7 mouse cellular contexts compared by ENCODE assay signal in genomic region chr2:157059166-157059565, GRCm38 (mm10). TPM values are rescaled to one million over a fixed set of nuclear protein-coding genes. Genes with fewer than 3 reads are reported as not detected.
DNase-seq lines count a peak whose midpoint lies in the region; ATAC-seq and TF ChIP-seq lines count a peak whose summit lies in the region.

No protein-coding gene starts in this region.

- H3K4me2 ChIP-seq in forebrain, embryonic 12.5 days = peak overlapping the region; percentile 48
- H3K4me2 ChIP-seq in limb, embryonic 11.5 days (ENCODE audit: low read depth, severe bottlenecking) = peak overlapping the region; percentile 5; the same call in 1 of the 2 replicates

- H3K4me1 ChIP-seq in forebrain, embryonic 12.5 days = peaks cover 47% of the 10 kb centered on the region
- peaks cover 15% of the 10 kb centered on the region for H3K4me1 ChIP-seq in limb, embryonic 11.5 days (ENCODE audit: control insufficient read depth, insufficient read depth, low read length)
- H3K4me1 ChIP-seq in small intestine, adult 2 months (ENCODE audit: control insufficient read depth, insufficient read depth, insufficient read length, low read length) = peaks cover 15% of the 10 kb centered on the region

- H3K27ac ChIP-seq in layer of hippocampus, adult 2 months = peak overlapping the region; percentile 94
- peak overlapping the region; percentile 94 for H3K27ac ChIP-seq in forebrain, embryonic 12.5 days
- H3K27ac ChIP-seq in limb, embryonic 11.5 days (replicated peaks; ENCODE audit: low read depth, low read length) = peak overlapping the region; percentile 64
- peak overlapping the region; percentile 65; the same call in 1 of the 2 replicates for H3K27ac ChIP-seq in small intestine, adult 2 months (ENCODE audit: insufficient read depth, low read depth, low read length)

- no peak for DNase-seq in layer of hippocampus, adult 2 months (ENCODE audit: low spot score in 2 of 2)
- no peak for DNase-seq in layer of hippocampus, postnatal 25 days (ENCODE audit: extremely low spot score in 1 of 2, low spot score in 1 of 2)
- DNase-seq in limb, embryonic 11.5 days (ENCODE audit: low spot score) = peak; percentile 35
- DNase-seq in right cerebral cortex, postnatal 4 days = no peak
- no peak for DNase-seq in adrenal gland, adult 8-10 months

- ATAC-seq in forebrain, embryonic 12.5 days (ENCODE audit: low FRiP score) = 0 out of 2 replicates have a peak, but pooled peaks have one; percentile 10
- no peak for ATAC-seq in limb, embryonic 11.5 days (ENCODE audit: insufficient number of reproducible peaks, low FRiP score, low TSS enrichment, low read depth)

- no peak for TF ChIP-seq CTCF in layer of hippocampus, adult 2 months (conservative IDR thresholded peaks at IDR 0.05)
- no peak for TF ChIP-seq CTCF in small intestine, adult 2 months (IDR thresholded peaks at IDR 0.05; ENCODE audit: extremely low read depth, insufficient read length, insufficient replicate concordance, low read depth, low read length)

- 46% methylated on average over 8 of the region's 8 CpGs for WGBS in forebrain, embryonic 12.5 days
- WGBS in limb, embryonic 11.5 days = 60% methylated on average over 8 of the region's 8 CpGs
- 32% methylated on average over 8 of the region's 8 CpGs for WGBS in small intestine, adult 2 months

- no peak for TF ChIP-seq POLR2A in small intestine, adult 2 months (IDR thresholded peaks at IDR 0.05; ENCODE audit: low read depth, low read length)

- peaks cover 48% of the 10 kb centered on the region for H3K36me3 ChIP-seq in forebrain, embryonic 12.5 days (replicated peaks)
- peaks cover 12% of the 10 kb centered on the region; the same call in 1 of the 2 replicates for H3K36me3 ChIP-seq in limb, embryonic 11.5 days (ENCODE audit: control insufficient read depth, insufficient read depth, low read length)
- H3K36me3 ChIP-seq in small intestine, adult 2 months (ENCODE audit: control insufficient read depth, insufficient read depth, low read length) = peaks cover 1% of the 10 kb centered on the region; the same call in 1 of the 2 replicates

- H3K9ac ChIP-seq in forebrain, embryonic 12.5 days = 0 out of 2 replicates have a peak overlapping the region, but pooled peaks have one; percentile 47
- H3K9ac ChIP-seq in limb, embryonic 11.5 days (ENCODE audit: low read length) = peak overlapping the region; percentile 17; the same call in 1 of the 2 replicates

- H3K9me3 ChIP-seq in forebrain, embryonic 12.5 days = no peaks in the 10 kb centered on the region
- no peaks in the 10 kb centered on the region for H3K9me3 ChIP-seq in limb, embryonic 11.5 days (ENCODE audit: control insufficient read depth, low read length)

- no peak overlapping the region for H3K4me3 ChIP-seq in layer of hippocampus, adult 2 months
- no peak overlapping the region for H3K4me3 ChIP-seq in forebrain, embryonic 12.5 days (replicated peaks)
- no peak overlapping the region for H3K4me3 ChIP-seq in limb, embryonic 11.5 days (ENCODE audit: low read depth, low read length)
- peak overlapping the region; percentile 41 for H3K4me3 ChIP-seq in small intestine, adult 2 months (ENCODE audit: low read depth, low read length)

- no peaks in the 10 kb centered on the region for H3K27me3 ChIP-seq in forebrain, embryonic 12.5 days
- H3K27me3 ChIP-seq in limb, embryonic 11.5 days (ENCODE audit: control insufficient read depth, insufficient read depth, low read length) = no peaks in the 10 kb centered on the region
- no peaks in the 10 kb centered on the region for H3K27me3 ChIP-seq in small intestine, adult 2 months (ENCODE audit: control insufficient read depth, insufficient read depth, low read length)

RNA-seq across cellular contexts. Expression of gene Soga1, which starts 19.9 kb away (rescaled TPM):
- total RNA-seq in layer of hippocampus, adult 2 months (2021) = 10 to 100 TPM; 31.4 to 36.3 TPM
- total RNA-seq in layer of hippocampus, postnatal 25 days (2021) = 10 to 100 TPM; 36.3 to 46.3 TPM
- polyA plus RNA-seq in forebrain, embryonic 12.5 days (2016; fragmentation: Nextera tagmentation; extraction: Ambion mirVana) = 6.0 and 7.4 TPM in 2 replicates
- polyA plus RNA-seq in limb, embryonic 11.5 days (2014; fragmentation: Nextera tagmentation; extraction: Ambion mirVana) = 5.7 and 7.0 TPM in 2 replicates
- 4.6 and 6.3 TPM in 2 replicates for polyA plus RNA-seq in small intestine, adult 2 months (2012; rRNA removed)
- total RNA-seq in adrenal gland, adult 8-10 months (2022) = 10 to 100 TPM; 38.6 to 50.0 (median 46.5) TPM

RNA-seq across cellular contexts. Expression of gene Tldc2, which starts 27.7 kb away (rescaled TPM):
- total RNA-seq in layer of hippocampus, adult 2 months (2021) = not detected
- total RNA-seq in layer of hippocampus, postnatal 25 days (2021) = not detected
- polyA plus RNA-seq in forebrain, embryonic 12.5 days (2016; fragmentation: Nextera tagmentation; extraction: Ambion mirVana) = not detected in 2 replicates
- polyA plus RNA-seq in limb, embryonic 11.5 days (2014; fragmentation: Nextera tagmentation; extraction: Ambion mirVana) = not detected in 2 replicates
- polyA plus RNA-seq in small intestine, adult 2 months (2012; rRNA removed) = 8.8 and 12.4 TPM in 2 replicates
- total RNA-seq in adrenal gland, adult 8-10 months (2022) = not detected

RNA-seq across cellular contexts. Expression of gene Dsn1, which starts 52.2 kb away (rescaled TPM):
- total RNA-seq in layer of hippocampus, adult 2 months (2021) = 1 to 10 TPM; 2.8 to 3.7 TPM
- 1 to 10 TPM; 4.0 to 7.2 TPM for total RNA-seq in layer of hippocampus, postnatal 25 days (2021)
- polyA plus RNA-seq in forebrain, embryonic 12.5 days (2016; fragmentation: Nextera tagmentation; extraction: Ambion mirVana) = 53.4 and 53.7 TPM in 2 replicates
- polyA plus RNA-seq in limb, embryonic 11.5 days (2014; fragmentation: Nextera tagmentation; extraction: Ambion mirVana) = 55.5 and 57.0 TPM in 2 replicates
- 0.70 and 1.1 TPM in 2 replicates for polyA plus RNA-seq in small intestine, adult 2 months (2012; rRNA removed)
- total RNA-seq in adrenal gland, adult 8-10 months (2022) = 1 to 10 TPM; 4.8 to 7.7 (median 6.4) TPM
